Mouse (Mus musculus): ENCODE data around the gene Rnf223.

GRCm38 (mm10) chr4:156171828-156172227 is 41.5 kb downstream of the Rnf223 start:
- TF ChIP-seq CTCF (conservative IDR thresholded peaks at IDR 0.05; ENCODE audit: insufficient read depth, insufficient read length, low read depth, low read length) = no peak
- TF ChIP-seq POLR2A (IDR thresholded peaks at IDR 0.05; ENCODE audit: low read depth, low read length) = no peak
